Mouse (Mus musculus): Measurements from ENCODE around the gene Gm5478. TPM values are rescaled to one million over a fixed set of nuclear protein-coding genes. Genes with fewer than 3 reads are reported as not detected.

The Gm5478 gene
- not detected for polyA plus RNA-seq (2012; fragmentation: generic; extraction: Trizol)

GRCm38 (mm10) chr15:101647280-101647679 lies at the start of gene Gm5478:
TSS of gene Gm5478 (minus strand) at chr15:101647380.

DNA sequence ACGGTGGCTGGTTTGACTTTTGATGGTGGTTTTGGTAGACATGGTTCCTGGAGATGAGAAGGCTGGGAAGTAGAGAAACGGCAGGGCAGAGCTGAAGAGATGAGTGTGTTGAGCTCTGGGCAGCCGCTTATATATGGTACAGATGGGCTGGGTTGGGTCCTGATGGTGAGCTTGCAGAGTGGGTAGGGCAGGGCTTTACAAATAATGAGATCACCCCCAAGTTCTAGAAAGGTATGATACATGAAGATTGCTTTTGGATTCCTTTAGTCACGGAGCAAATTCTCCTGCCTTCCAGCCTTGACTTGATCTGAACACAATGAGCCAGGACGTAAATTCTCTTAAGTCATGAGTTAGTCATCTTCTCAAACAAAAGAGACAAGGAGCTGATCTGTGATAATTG lies 47.0 kb upstream of the Gm5478 start, which contains the start of gene Krt6a:
Gene Krt6a (minus strand): TSS at position 101 of the 400 bp plus-strand sequence.

DNA sequence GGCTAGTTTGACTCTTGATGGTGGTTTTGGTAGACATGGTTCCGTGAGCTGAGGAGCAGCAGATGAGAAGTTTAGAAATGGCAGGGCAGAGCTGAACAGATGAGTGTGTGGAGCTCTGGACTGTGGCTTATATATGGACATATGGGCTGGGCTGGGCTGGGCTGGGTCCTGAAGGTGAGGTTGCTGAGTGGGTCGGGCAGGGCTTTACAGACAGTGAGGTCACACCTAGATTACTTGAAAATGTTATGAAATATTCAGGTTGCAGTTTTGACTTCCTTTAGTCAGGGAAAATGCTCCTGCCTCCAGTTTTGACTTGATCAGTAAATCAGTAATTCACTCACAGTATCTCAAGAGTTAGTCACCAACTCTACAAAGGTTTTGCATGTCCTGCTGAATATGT lies 33.0 kb upstream of the Gm5478 start, which contains the start of gene Krt6b:
Gene Krt6b (minus strand): TSS at position 101 of the 400 bp plus-strand sequence.

DNA sequence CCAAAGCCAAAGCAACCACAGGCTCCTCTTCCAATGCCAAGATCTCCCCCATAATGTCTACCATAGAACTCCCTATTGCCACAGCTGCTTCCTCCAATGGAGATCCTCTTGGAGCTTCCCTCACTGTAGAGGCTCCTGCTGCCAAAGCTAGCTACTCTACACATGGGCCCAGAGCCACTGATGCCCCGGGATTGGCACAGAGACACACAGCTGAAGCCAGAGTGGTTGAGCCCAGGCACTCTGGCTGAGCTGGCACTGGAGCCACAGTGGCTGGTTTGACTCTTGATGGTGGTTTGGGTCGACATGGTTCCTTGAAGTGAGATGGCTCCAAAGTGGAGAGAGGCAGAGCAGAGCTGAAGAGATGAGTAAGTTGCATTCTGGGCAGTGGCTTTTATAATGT lies 19.3 kb downstream of the Gm5478 start, which contains the start of gene Gm5414:
Gene Gm5414 (minus strand): TSS at position 305 of the 400 bp plus-strand sequence.

Other genes starting within 250 kb of the Gm5478 start
- gene Krt7, start 236.3 kb downstream of the Gm5478 start, polyA plus RNA-seq (2012; fragmentation: generic; extraction: Trizol) = under 1 TPM; 0.47 to 0.51 TPM
- gene Krt87, start 208.6 kb downstream of the Gm5478 start, polyA plus RNA-seq (2012; fragmentation: generic; extraction: Trizol) = under 1 TPM; 0.08 to 0.27 TPM
- under 1 TPM in 1 of 2 experiments, not detected in 1; 0.15 TPM for gene Krt88, start 199.6 kb downstream of the Gm5478 start, polyA plus RNA-seq (2012; fragmentation: generic; extraction: Trizol)
- gene Krt81, start 183.6 kb downstream of the Gm5478 start, polyA plus RNA-seq (2012; fragmentation: generic; extraction: Trizol) = under 1 TPM in 1 of 2 experiments, not detected in 1; 0.14 TPM
- gene Krt86, start 173.9 kb downstream of the Gm5478 start, polyA plus RNA-seq (2012; fragmentation: generic; extraction: Trizol) = under 1 TPM in 1 of 2 experiments, not detected in 1; 0.06 TPM
- gene Krt83, start 155.9 kb downstream of the Gm5478 start, polyA plus RNA-seq (2012; fragmentation: generic; extraction: Trizol) = under 1 TPM in 1 of 2 experiments, not detected in 1; 0.06 TPM
- not detected for gene Gm49425, start 130.1 kb downstream of the Gm5478 start, polyA plus RNA-seq (2012; fragmentation: generic; extraction: Trizol)
- under 1 TPM in 1 of 2 experiments, not detected in 1; 0.04 TPM for gene Krt84, start 114.6 kb downstream of the Gm5478 start, polyA plus RNA-seq (2012; fragmentation: generic; extraction: Trizol)
- gene Krt82, start 96.7 kb downstream of the Gm5478 start, polyA plus RNA-seq (2012; fragmentation: generic; extraction: Trizol) = not detected
- gene Krt90, start 84.4 kb downstream of the Gm5478 start, polyA plus RNA-seq (2012; fragmentation: generic; extraction: Trizol) = not detected
- gene Krt75, start 73.5 kb downstream of the Gm5478 start, polyA plus RNA-seq (2012; fragmentation: generic; extraction: Trizol) = not detected
- not detected for gene Gm5414, start 19.2 kb downstream of the Gm5478 start, polyA plus RNA-seq (2012; fragmentation: generic; extraction: Trizol)
- gene Krt6b, start 32.9 kb upstream of the Gm5478 start, polyA plus RNA-seq (2012; fragmentation: generic; extraction: Trizol) = not detected
- gene Krt6a, start 46.9 kb upstream of the Gm5478 start, polyA plus RNA-seq (2012; fragmentation: generic; extraction: Trizol) = not detected
- gene Krt5, start 65.5 kb upstream of the Gm5478 start, polyA plus RNA-seq (2012; fragmentation: generic; extraction: Trizol) = under 1 TPM in 1 of 2 experiments, not detected in 1; 0.05 TPM
- gene Krt71, start 95.7 kb upstream of the Gm5478 start, polyA plus RNA-seq (2012; fragmentation: generic; extraction: Trizol) = not detected
- gene Krt72, start 139.1 kb upstream of the Gm5478 start, polyA plus RNA-seq (2012; fragmentation: generic; extraction: Trizol) = not detected
- gene Krt73, start 155.0 kb upstream of the Gm5478 start, polyA plus RNA-seq (2012; fragmentation: generic; extraction: Trizol) = not detected
- gene Krt2, start 170.8 kb upstream of the Gm5478 start, polyA plus RNA-seq (2012; fragmentation: generic; extraction: Trizol) = not detected
- gene Krt1, start 203.4 kb upstream of the Gm5478 start, polyA plus RNA-seq (2012; fragmentation: generic; extraction: Trizol) = not detected
- not detected for gene Krt77, start 222.3 kb upstream of the Gm5478 start, polyA plus RNA-seq (2012; fragmentation: generic; extraction: Trizol)
- under 1 TPM in 1 of 2 experiments, not detected in 1; 0.01 TPM for gene Krt76, start 245.5 kb upstream of the Gm5478 start, polyA plus RNA-seq (2012; fragmentation: generic; extraction: Trizol)